Mouse (Mus musculus) intestine, postnatal 0 days (tissue): ENCODE results near the gene Igf2bp2. TPM values are rescaled to one million over a fixed set of nuclear protein-coding genes. Genes with fewer than 3 reads are reported as not detected.

ENCODE experiments used
- ATAC-seq: fragments of 200-750 bp; cut with Nextera tagmentation; 2 replicates; pipeline ENCODE4 v1.8.0; 2017; ENCODE audit warnings: mild to moderate bottlenecking, moderate TSS enrichment, moderate library complexity
- H3K27ac ChIP-seq: fragments of 300-500 bp; sonication (generic); 2 replicates; pipeline ENCODE4 v1.5.1; 2014; ENCODE audit warnings: mild to moderate bottlenecking, low read depth, low read length, moderate library complexity
- H3K27me3 ChIP-seq: fragments of 300-500 bp; sonication (generic); replicated peaks from 2 replicates; pipeline ENCODE4 v1.6.1; 2014; ENCODE audit warnings: low read length, mixed read lengths; ENCODE audit not compliant: control insufficient read depth, insufficient read depth
- H3K36me3 ChIP-seq: fragments of 300-500 bp; sonication (generic); 2 replicates; pipeline ENCODE4 v1.6.1; 2014; ENCODE audit warnings: mild to moderate bottlenecking, moderate library complexity; ENCODE audit not compliant: control insufficient read depth, insufficient read depth
- H3K4me1 ChIP-seq: fragments of 300-500 bp; sonication (generic); replicated peaks from 2 replicates; pipeline ENCODE4 v1.6.1; 2014; ENCODE audit warnings: antibody characterized with exemption, low read length, mixed read lengths; ENCODE audit not compliant: control insufficient read depth, insufficient read depth
- H3K4me2 ChIP-seq: fragments of 300-500 bp; sonication (generic); replicated peaks from 2 replicates; pipeline ENCODE4 v1.6.1; 2014; ENCODE audit warnings: low read depth, mild to moderate bottlenecking, moderate library complexity
- H3K4me3 ChIP-seq: fragments of 300-500 bp; sonication (generic); 2 replicates; pipeline ENCODE4 v1.5.1; 2014; ENCODE audit warnings: low read depth, low read length
- H3K9ac ChIP-seq: fragments of 300-500 bp; sonication (generic); 2 replicates; pipeline ENCODE4 v1.6.1; 2014; ENCODE audit warnings: mild to moderate bottlenecking, low read depth, low read length
- H3K9me3 ChIP-seq: fragments of 300-500 bp; sonication (generic); 2 replicates; pipeline ENCODE4 v1.6.1; 2016; ENCODE audit warnings: mixed run types; ENCODE audit not compliant: control insufficient read depth
- CTCF ChIP-seq: sonication (generic); IDR thresholded peaks from 2 replicates; pipeline ENCODE4 v1.5.1; 2016; ENCODE audit warnings: low read depth, mild to moderate bottlenecking, control low read depth, antibody characterized with exemption, moderate library complexity
- WGBS: fragments of 180-500 bp; shearing (Covaris S2); extraction: QIAGEN DNeasy Blood & Tissue Kit; methylation state at CpG from one replicate; pipeline ENCODE4 v1.1.7; 2014; 5-methylcytosine and 5-hydroxymethylcytosine counted together
- polyA plus RNA-seq: library from polyadenylated mRNA; unstranded; fragments of >200 nt; fragmentation: Nextera tagmentation; extraction: Ambion mirVana; gene quantifications from 2 replicates; pipeline ENCODE4 v1.2.1, GENCODE M21; 2015

The Igf2bp2 gene
- polyA plus RNA-seq, 1 experiment from 2014 or later, result 38.7 TPM

DNA sequence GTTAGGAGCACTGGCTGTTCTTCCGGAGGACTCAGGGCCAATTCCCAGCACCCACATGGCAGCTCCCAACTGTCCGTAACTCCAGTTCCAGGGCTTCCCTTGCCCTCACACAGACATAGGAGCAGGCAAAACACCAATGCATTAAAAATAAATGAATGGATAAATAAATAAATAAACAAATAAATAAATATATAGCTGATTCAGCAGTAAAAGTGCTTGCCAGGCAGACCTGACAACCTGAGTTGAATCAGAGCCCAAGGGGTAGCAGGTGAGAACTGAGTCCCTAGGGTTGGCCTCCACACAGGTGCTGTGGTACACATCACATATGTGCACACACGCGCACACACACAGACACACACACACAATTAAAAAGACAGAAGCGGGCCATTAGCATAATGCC, 21.0 kb upstream of the Igf2bp2 start:
- no peak for ATAC-seq
- H3K27ac ChIP-seq, result no peak overlapping the region
- H3K9me3 ChIP-seq, result no peaks in the 10 kb centered on the region
- H3K4me2 ChIP-seq, result no peak overlapping the region
- no peaks in the 10 kb centered on the region for H3K36me3 ChIP-seq
- 97% methylated on average over 5 of the region's 5 CpGs for WGBS
- no peak for TF ChIP-seq CTCF
- H3K27me3 ChIP-seq, result no peaks in the 10 kb centered on the region
- H3K4me1 ChIP-seq, result no peaks in the 10 kb centered on the region
- no peak overlapping the region for H3K9ac ChIP-seq
- no peak overlapping the region for H3K4me3 ChIP-seq

DNA sequence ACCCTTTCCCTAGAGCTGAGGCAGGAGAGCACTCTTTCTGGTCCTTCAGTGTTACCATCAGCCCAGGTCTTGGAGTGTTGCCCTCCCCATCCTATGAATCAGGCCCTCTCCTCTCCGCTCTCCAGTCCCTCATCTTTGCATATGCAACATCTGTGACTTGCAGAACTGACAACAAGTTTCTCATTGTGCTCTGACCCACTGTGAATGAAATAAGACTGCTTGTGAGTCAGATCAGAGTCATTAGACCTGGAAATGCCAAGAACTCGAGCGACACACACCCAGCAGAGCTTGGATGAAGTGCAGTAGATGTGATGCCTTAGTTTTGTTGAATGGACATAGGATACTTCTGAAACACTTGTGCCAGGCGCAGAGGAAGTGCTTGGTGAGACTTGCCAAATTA, 19.2 kb upstream of the Igf2bp2 start:
- WGBS, result 85% methylated on average over 4 of the region's 4 CpGs
- Histone ChIP-seq H3K4me3 (no peak overlapping the region), H3K9me3 (no peaks in the 10 kb centered on the region), H3K36me3 (no peaks in the 10 kb centered on the region), H3K9ac (no peak overlapping the region), H3K27ac (no peak overlapping the region), H3K27me3 (no peaks in the 10 kb centered on the region), H3K4me2 (no peak overlapping the region), H3K4me1 (no peaks in the 10 kb centered on the region)
- no peak for ATAC-seq
- no peak for TF ChIP-seq CTCF

DNA sequence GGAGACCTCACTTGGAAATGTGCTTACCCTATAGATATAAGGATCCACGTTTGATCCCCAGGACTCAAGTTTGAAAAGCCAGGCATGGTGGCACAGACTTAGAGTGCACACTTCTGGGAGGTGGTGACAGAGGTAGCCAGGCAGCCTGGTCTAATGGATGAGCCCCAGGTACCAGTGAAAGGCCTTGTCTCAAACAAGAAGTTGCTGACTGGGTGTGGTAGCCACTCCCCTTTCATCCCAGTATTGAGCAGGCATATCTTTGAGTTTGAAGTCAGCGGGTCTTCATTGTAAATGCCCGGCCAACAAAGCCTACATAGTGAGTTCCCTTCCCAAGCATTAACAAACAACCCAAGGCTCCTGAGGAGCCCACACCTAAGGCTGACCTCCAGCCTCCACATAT, 15.7 kb upstream of the Igf2bp2 start:
- H3K9ac ChIP-seq, result no peak overlapping the region
- no peaks in the 10 kb centered on the region for H3K36me3 ChIP-seq
- no peak for ATAC-seq
- no peak for TF ChIP-seq CTCF
- H3K4me1 ChIP-seq, result no peaks in the 10 kb centered on the region
- no peak overlapping the region for H3K4me3 ChIP-seq
- H3K27ac ChIP-seq, result no peak overlapping the region
- H3K27me3 ChIP-seq, result no peaks in the 10 kb centered on the region
- H3K4me2 ChIP-seq, result no peak overlapping the region
- no peaks in the 10 kb centered on the region for H3K9me3 ChIP-seq
- WGBS, result 69% methylated on average over 3 of the region's 3 CpGs

GRCm38 (mm10) chr16:22177999-22178398, 14.9 kb upstream of the Igf2bp2 start:
- H3K4me3 ChIP-seq, result no peak overlapping the region
- H3K27me3 ChIP-seq, result no peaks in the 10 kb centered on the region
- no peak overlapping the region for H3K27ac ChIP-seq
- ATAC-seq, result no peak
- WGBS, result 64% methylated on average over 2 of the region's 2 CpGs
- H3K9ac ChIP-seq, result no peak overlapping the region
- no peak for TF ChIP-seq CTCF
- H3K36me3 ChIP-seq, result no peaks in the 10 kb centered on the region
- H3K9me3 ChIP-seq, result no peaks in the 10 kb centered on the region
- H3K4me1 ChIP-seq, result no peaks in the 10 kb centered on the region
- no peak overlapping the region for H3K4me2 ChIP-seq

GRCm38 (mm10) chr16:22168731-22169130, 5.6 kb upstream of the Igf2bp2 start:
- Histone ChIP-seq H3K4me2 (no peak overlapping the region), H3K9me3 (no peaks in the 10 kb centered on the region), H3K27ac (no peak overlapping the region), H3K9ac (no peak overlapping the region), H3K4me3 (no peak overlapping the region), H3K4me1 (0 out of 2 replicates have a peak, but pooled peaks cover 3% of the 10 kb centered on the region), H3K36me3 (no peaks in the 10 kb centered on the region), H3K27me3 (no peaks in the 10 kb centered on the region)
- ATAC-seq, result no peak
- WGBS, result 91% methylated on average over 8 of the region's 8 CpGs
- no peak for TF ChIP-seq CTCF

GRCm38 (mm10) chr16:22165556-22165955, 2.5 kb upstream of the Igf2bp2 start:
- Histone ChIP-seq H3K27me3 (no peaks in the 10 kb centered on the region), H3K4me3 (no peak overlapping the region), H3K4me2 (no peak overlapping the region), H3K9ac (no peak overlapping the region), H3K27ac (no peak overlapping the region), H3K4me1 (0 out of 2 replicates have a peak, but pooled peaks cover 3% of the 10 kb centered on the region), H3K9me3 (no peaks in the 10 kb centered on the region), H3K36me3 (no peaks in the 10 kb centered on the region)
- 87% methylated on average over 5 of the region's 5 CpGs for WGBS
- no peak for TF ChIP-seq CTCF
- ATAC-seq, result no peak

- WGBS, result 41% methylated on average over 8 of the region's 8 CpGs
- H3K4me1 ChIP-seq, result 0 out of 2 replicates have a peak, but pooled peaks cover 3% of the 10 kb centered on the region
- H3K9ac ChIP-seq, result no peak overlapping the region; the same call in 1 of the 2 replicates
- H3K4me2 ChIP-seq, result peak overlapping the region; percentile 92
- no peak for TF ChIP-seq CTCF
- H3K9me3 ChIP-seq, result no peaks in the 10 kb centered on the region
- H3K27me3 ChIP-seq, result no peaks in the 10 kb centered on the region
- no peak overlapping the region for H3K27ac ChIP-seq
- no peak for ATAC-seq
- no peak overlapping the region for H3K4me3 ChIP-seq
- no peaks in the 10 kb centered on the region for H3K36me3 ChIP-seq
Observed at GRCm38 (mm10) chr16:22164446-22164845, 1.3 kb upstream of the Igf2bp2 start.
